Mouse (Mus musculus): Measurements from ENCODE around the gene Sult6b2.

Sult6b2 gene

GRCm38 (mm10) chr6:142779045-142779811 is 25.1 kb downstream of the Sult6b2 start:
- peak; percentile 51 for DNase-seq (ENCODE audit: extremely low read depth, low read depth)

GRCm38 (mm10) chr6:142776935-142777334 is 27.4 kb downstream of the Sult6b2 start:
- peak; percentile 83 for DNase-seq (ENCODE audit: extremely low read depth, low read depth)

GRCm38 (mm10) chr6:142773566-142773965 is 30.7 kb downstream of the Sult6b2 start:
- DNase-seq (ENCODE audit: extremely low read depth, low read depth): no peak

- no peak for DNase-seq (ENCODE audit: extremely low read depth, low read depth)
These were observed 32.7 kb downstream of the Sult6b2 start for GRCm38 (mm10) chr6:142771643-142772042.

GRCm38 (mm10) chr6:142769896-142770295 is 34.4 kb downstream of the Sult6b2 start:
- DNase-seq (ENCODE audit: extremely low read depth, low read depth): no peak

DNA sequence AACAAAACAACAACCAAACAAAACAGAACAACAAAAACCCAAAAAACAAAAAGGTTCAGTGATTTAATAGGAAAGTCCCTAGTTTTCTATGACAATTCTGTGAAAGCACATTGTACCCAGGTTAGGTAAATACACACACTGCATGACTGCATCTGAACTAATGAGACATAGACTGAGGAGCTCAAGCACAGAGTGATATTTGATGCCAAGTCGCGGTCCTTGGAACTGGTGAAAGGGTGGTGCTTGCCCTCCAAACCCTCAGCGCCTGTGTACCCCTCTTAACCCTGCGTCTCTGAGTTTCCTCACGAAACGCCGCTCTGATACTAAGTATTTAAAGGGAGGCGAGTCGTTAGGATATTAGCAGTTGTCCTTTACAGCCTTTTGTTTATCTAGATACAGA is 37.0 kb downstream of the Sult6b2 start:
- no peak for DNase-seq (ENCODE audit: extremely low read depth, low read depth)

DNA sequence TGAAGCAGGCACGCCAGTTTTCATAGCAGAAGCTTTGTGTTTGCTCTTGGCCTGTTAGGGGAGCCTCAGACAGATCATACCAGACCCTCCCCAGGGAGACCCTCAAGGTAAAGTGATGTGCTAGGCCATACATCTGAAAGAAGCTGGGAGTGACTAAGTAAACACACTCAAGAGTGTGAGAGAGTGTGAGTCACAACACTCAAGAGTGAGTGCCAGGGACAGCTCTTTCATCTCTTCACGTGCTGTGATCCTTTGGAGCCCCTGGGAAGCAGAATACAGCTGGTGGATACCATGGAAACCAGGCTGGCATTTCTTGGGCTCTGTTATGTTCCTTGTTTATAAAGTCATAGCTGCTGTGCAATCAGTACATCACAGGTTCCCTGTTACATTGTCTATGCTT is 39.4 kb downstream of the Sult6b2 start:
- DNase-seq (ENCODE audit: extremely low read depth, low read depth): no peak

GRCm38 (mm10) chr6:142759633-142760032 is 44.7 kb downstream of the Sult6b2 start:
- DNase-seq (ENCODE audit: extremely low read depth, low read depth): no peak

DNA sequence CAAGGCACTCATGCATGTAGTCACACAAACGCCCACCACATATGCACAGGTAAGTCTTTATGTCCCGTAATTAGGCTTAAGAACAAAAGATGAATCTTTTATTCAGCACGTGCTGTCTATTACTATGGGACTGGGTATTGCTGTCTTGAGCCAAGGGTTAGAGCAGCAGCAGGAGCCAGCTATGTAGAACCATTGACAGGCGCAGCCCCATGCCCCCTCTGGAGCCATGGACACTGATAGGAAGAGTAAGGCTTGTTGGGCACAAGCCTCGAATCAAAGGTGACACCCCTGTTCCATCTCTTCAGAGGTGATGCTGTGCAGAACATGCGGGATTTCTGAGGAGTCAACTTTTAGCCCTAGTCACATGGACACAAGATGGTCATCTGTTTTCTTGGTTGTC is 45.7 kb downstream of the Sult6b2 start:
- DNase-seq (ENCODE audit: extremely low read depth, low read depth): no peak

- no peak for DNase-seq (ENCODE audit: extremely low read depth, low read depth)
These were observed 46.3 kb downstream of the Sult6b2 start for GRCm38 (mm10) chr6:142757976-142758375.

GRCm38 (mm10) chr6:142757334-142757965 is 46.9 kb downstream of the Sult6b2 start:
- peak; percentile 93 for DNase-seq (ENCODE audit: extremely low read depth, low read depth)

- DNase-seq (ENCODE audit: extremely low read depth, low read depth): peak; percentile 45
These were observed 47.6 kb downstream of the Sult6b2 start, which contains the start of gene Cmas for GRCm38 (mm10) chr6:142756507-142757333. Gene Cmas (plus strand): TSS chr6:142756686.

DNA sequence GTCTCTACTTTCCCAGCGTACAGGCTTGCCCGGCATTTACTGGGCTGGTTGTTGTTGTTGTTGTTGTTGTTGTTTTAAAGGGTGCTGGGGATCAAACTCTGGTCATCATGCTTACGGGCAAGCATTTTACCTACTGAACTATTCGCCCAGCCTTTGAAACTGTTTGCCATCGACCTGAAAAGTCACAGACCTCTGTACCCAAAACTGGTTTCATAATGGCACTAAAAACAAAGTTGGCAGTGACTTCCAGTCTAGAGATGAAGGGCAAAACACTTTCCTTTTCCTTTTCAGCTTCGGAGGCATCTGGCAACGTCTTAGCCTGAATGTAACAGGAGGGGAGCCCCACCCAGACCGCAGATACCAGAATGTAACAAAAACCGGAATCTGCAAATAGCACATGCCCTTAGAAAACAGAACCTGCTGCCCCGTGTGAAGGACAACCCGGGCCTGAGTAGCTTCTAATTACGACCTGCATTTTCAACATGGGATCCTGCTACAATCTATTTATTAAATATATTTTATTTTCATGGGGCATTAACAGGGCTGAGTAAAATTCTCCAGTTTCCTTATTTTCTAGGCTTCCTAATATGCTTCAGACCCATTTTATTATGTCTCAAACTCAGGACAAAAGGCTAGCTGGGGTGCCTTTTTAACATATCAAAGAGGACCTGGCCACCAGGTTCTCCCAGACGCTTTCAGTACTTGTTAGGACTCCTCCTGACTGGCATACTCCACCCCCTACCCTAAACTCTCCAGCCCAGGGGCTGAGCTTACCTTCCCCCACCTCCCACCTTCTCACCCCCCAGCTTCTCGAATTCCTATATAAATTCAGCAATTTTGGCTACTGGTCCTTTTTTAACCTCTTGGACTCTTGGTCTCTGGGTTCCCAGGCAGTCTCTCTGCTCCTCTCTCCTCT is 51.7 kb downstream of the Sult6b2 start:
- DNase-seq (ENCODE audit: extremely low read depth, low read depth): peak; percentile 52

- no peak for DNase-seq (ENCODE audit: extremely low read depth, low read depth)
These were observed 52.9 kb downstream of the Sult6b2 start for GRCm38 (mm10) chr6:142751365-142751764.

DNA sequence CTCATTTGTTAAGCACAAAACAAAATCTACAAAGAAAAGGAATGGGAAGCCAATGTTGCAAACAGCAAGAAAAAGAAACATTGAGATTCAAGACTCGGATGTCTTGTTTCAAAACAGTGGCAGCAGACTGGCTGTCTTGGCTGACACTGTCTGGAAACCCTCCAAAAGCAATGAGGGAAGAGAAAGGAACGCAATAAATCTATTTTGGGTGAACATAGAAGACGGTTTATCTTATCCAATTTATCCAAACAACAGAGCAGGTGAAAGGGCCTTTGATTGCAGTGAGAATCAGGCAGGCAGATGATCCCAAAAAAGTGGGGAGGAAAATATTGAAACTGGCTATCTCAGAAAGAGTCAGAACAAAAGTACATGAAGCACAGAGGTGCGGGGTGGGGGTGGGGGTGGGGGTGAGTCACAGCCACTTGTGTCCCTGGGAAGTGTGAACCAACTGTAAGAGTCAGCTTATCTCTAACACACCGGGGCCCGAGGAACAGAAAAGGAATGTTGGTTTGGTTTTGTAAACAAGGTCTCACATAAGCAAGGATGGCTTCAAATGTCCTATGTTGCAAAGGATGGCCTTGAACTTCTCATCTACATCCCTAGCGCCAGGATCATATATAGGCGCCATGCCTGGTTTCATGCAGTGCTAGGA is 56.1 kb downstream of the Sult6b2 start:
- no peak for DNase-seq (ENCODE audit: extremely low read depth, low read depth)

DNA sequence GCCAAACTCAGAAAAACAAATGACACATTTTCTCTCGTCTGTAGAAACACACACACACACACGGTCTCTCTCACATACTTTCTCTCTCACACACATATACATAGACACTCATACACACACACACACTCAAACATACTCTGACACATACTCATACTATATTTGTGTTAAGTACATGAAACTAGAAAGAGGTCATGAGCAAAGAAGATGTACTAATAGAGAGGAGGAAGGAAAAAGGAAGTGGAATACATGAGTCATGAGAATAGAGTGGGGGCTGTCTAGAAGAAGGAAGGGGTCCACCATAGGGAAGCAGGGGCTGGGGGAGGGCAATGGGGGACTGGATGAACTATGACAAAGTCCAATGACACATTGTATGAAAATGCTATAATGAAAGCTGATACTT is 57.1 kb downstream of the Sult6b2 start:
- DNase-seq (ENCODE audit: extremely low read depth, low read depth): no peak

- no peak for DNase-seq (ENCODE audit: extremely low read depth, low read depth)
These were observed 57.5 kb downstream of the Sult6b2 start for GRCm38 (mm10) chr6:142746765-142747164.

DNA sequence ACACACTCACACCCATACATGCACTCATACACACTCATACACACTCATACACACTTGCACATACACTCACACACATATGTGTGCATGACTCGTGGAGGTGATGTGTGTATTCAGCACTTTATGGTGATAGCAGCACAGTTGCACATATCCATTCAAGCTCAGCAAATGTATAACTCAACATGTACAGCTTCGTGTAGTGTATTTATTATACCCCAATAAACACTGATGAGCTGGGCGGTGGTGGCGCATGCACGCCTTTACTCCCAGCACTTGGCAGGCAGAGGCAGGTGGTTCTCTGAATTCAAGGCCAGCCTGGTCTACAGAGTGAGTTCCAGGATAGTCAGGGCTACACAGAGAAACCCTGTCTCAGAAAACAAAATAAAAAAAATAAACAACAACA is 58.8 kb downstream of the Sult6b2 start:
- no peak for DNase-seq (ENCODE audit: extremely low read depth, low read depth)

DNA sequence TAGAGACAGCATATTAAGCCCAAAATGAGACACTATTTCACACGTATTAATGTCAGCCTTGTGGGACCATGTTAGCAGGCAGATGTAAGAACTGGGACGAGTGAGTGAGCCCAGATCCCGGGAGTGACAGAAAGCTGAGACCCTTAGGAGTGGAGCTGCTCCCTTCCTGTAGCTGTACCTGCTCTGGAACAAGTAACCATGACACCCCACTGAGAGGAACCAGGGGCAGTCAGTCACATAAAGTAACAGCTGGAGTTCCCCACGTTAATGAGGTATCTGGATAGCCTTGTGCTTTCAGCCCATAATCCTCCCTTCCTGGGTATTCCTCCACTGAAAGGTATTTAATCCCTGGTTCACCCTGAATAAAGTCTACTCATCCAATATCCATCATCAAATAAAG is 61.1 kb downstream of the Sult6b2 start:
- no peak for DNase-seq (ENCODE audit: extremely low read depth, low read depth)

GRCm38 (mm10) chr6:142741763-142742162 is 62.5 kb downstream of the Sult6b2 start:
- DNase-seq (ENCODE audit: extremely low read depth, low read depth): no peak

All from MEL-GATA-1-ER (cell line).